Mouse (Mus musculus) ES-E14 (cell line): ENCODE measurements at regions not wholly inside any gene's neighbourhood (a gene's known extent, or its start where the extent isn't known, plus 50 kb on each side); places are given as distances from the start of the nearest gene placed in this dataset.

ENCODE experiments used
- DNase-seq: peaks from one replicate; pipeline ENCODE4 v3.0.0-alpha.2; 2013; ENCODE audit warnings: low read depth, low spot score
- H3K27ac ChIP-seq: 2 replicates; pipeline ENCODE4 v1.5.1; 2012; ENCODE audit warnings: low read depth, mild to moderate bottlenecking, low read length, moderate library complexity, mixed read lengths; ENCODE audit not compliant: poor library complexity, insufficient read depth, severe bottlenecking
- H3K36me3 ChIP-seq: 2 replicates; pipeline ENCODE4 v1.6.1; 2012; ENCODE audit warnings: mild to moderate bottlenecking, low read length, moderate library complexity, mixed read lengths; ENCODE audit not compliant: control insufficient read depth, poor library complexity, insufficient read depth, severe bottlenecking
- H3K4me1 ChIP-seq, 2 experiments: fragments of 150-350 bp in 1 of 2; sonication (generic) in 1 of 2; 2 replicates each; pipeline ENCODE4 v1.6.1; 2012; ENCODE audit warnings: low read length in 2 of 2, mild to moderate bottlenecking in 1 of 2, mixed read lengths in 1 of 2; ENCODE audit not compliant: control insufficient read depth in 2 of 2, insufficient read depth in 2 of 2, poor library complexity in 1 of 2
- H3K4me3 ChIP-seq, 2 experiments: fragments of 150-350 bp in 1 of 2; sonication (generic) in 1 of 2; 2 replicates each; pipeline ENCODE4 v1.5.1; 2012; ENCODE audit warnings: low read length in 2 of 2, low read depth in 1 of 2, mild to moderate bottlenecking in 1 of 2, mixed read lengths in 1 of 2; ENCODE audit not compliant: insufficient read depth in 1 of 2, poor library complexity in 1 of 2, severe bottlenecking in 1 of 2
- H3K9ac ChIP-seq: 2 replicates; pipeline ENCODE4 v1.6.1; 2012; ENCODE audit warnings: low read depth, mild to moderate bottlenecking, low read length, mixed read lengths; ENCODE audit not compliant: poor library complexity, insufficient read depth, severe bottlenecking
- H3K9me3 ChIP-seq: fragments of 150-350 bp; sonication (generic); 2 replicates; pipeline ENCODE4 v1.6.1; 2012; ENCODE audit warnings: low read depth, mild to moderate bottlenecking, low read length; ENCODE audit not compliant: control insufficient read depth, insufficient read depth
- CHD2 ChIP-seq: IDR thresholded peaks from 2 replicates; pipeline ENCODE4 v1.6.1; 2014; ENCODE audit warnings: mild to moderate bottlenecking, low read depth, low read length, inconsistent platforms
- HCFC1 ChIP-seq: IDR thresholded peaks from 2 replicates; pipeline ENCODE4 v1.6.1; 2012; ENCODE audit warnings: low read length, inconsistent platforms, borderline replicate concordance; ENCODE audit not compliant: insufficient read depth
- MAFK ChIP-seq: IDR thresholded peaks from 2 replicates; pipeline ENCODE4 v1.6.1; 2014; ENCODE audit warnings: mild to moderate bottlenecking, low read depth, low read length, inconsistent platforms; ENCODE audit not compliant: insufficient read depth
- ZC3H11A ChIP-seq: IDR thresholded peaks from 2 replicates; pipeline ENCODE4 v1.6.1; 2012; ENCODE audit warnings: low read depth, mild to moderate bottlenecking, inconsistent platforms, low read length, borderline replicate concordance
- ZNF384 ChIP-seq: IDR thresholded peaks from 2 replicates; pipeline ENCODE4 v1.6.1; 2012; ENCODE audit warnings: low read depth, low read length, inconsistent platforms
- in situ Hi-C, 2 experiments: fragments of 600-800 bp; cut with MboI; formaldehyde crosslinking; loops; one replicate each; pipeline ENCODE4 v1.15.1; 2025; ENCODE audit warnings: low sequenced_read_pairs in 2 of 2, inconsistent platforms in 1 of 2; ENCODE audit not compliant: unreplicated experiment in 2 of 2

- in situ Hi-C loops = no loop called here
- no peak for DNase-seq
- Histone ChIP-seq H3K9ac (no peak overlapping the region), H3K36me3 (no peaks in the 10 kb centered on the region), H3K4me1 (peaks cover 0 to 5% of the 10 kb centered on the region in 2 experiments; a peak in 2 of 4 replicates), H3K9me3 (no peaks in the 10 kb centered on the region), H3K4me3 (no peak overlapping the region), H3K27ac (no peak overlapping the region)
- TF ChIP-seq CHD2 (no peak), ZC3H11A (no peak), HCFC1 (no peak), ZNF384 (no peak), MAFK (no peak)
Observed at GRCm38 (mm10) chr1:88752332-88752731, 50.3 kb upstream of the Arl4c start.

GRCm38 (mm10) chr1:88756658-88757057 lies 54.6 kb upstream of the Arl4c start:
- H3K27ac ChIP-seq = no peak overlapping the region
- H3K36me3 ChIP-seq = no peaks in the 10 kb centered on the region
- DNase-seq = peak; percentile 72
- in situ Hi-C loops = no loop called here
- H3K4me1 ChIP-seq = peaks cover 0 to 9% of the 10 kb centered on the region in 2 experiments; a peak in 2 of 4 replicates
- no peak for TF ChIP-seq HCFC1
- peak; percentile 51; the same call in 1 of the 2 replicates for TF ChIP-seq ZC3H11A
- TF ChIP-seq ZNF384 = no peak
- TF ChIP-seq CHD2 = no peak
- 0 out of 2 replicates have a peak, but pooled peaks have one; percentile 17 for TF ChIP-seq MAFK
- no peak overlapping the region for H3K9ac ChIP-seq
- H3K9me3 ChIP-seq = no peaks in the 10 kb centered on the region
- H3K4me3 ChIP-seq = no peak overlapping the region

GRCm38 (mm10) chr1:88757162-88757561 lies 55.1 kb upstream of the Arl4c start:
- DNase-seq = no peak
- no peak for TF ChIP-seq MAFK
- Histone ChIP-seq H3K27ac (no peak overlapping the region), H3K9ac (no peak overlapping the region), H3K4me3 (no peak overlapping the region), H3K4me1 (peaks cover 0 to 9% of the 10 kb centered on the region in 2 experiments; a peak in 2 of 4 replicates), H3K9me3 (no peaks in the 10 kb centered on the region), H3K36me3 (no peaks in the 10 kb centered on the region)
- in situ Hi-C loops = no loop called here

GRCm38 (mm10) chr1:88757746-88758145 lies 55.7 kb upstream of the Arl4c start:
- peaks cover 0 to 7% of the 10 kb centered on the region in 2 experiments; a peak in 2 of 4 replicates for H3K4me1 ChIP-seq
- H3K9ac ChIP-seq = no peak overlapping the region
- TF ChIP-seq HCFC1 (no peak), ZC3H11A (no peak), CHD2 (no peak), MAFK (no peak), ZNF384 (no peak)
- in situ Hi-C loops = no loop called here
- no peak for DNase-seq
- H3K9me3 ChIP-seq = no peaks in the 10 kb centered on the region
- no peak overlapping the region for H3K4me3 ChIP-seq
- H3K27ac ChIP-seq = no peak overlapping the region
- no peaks in the 10 kb centered on the region for H3K36me3 ChIP-seq

- Histone ChIP-seq H3K4me1 (peaks cover 0 to 7% of the 10 kb centered on the region in 2 experiments; a peak in 2 of 4 replicates), H3K36me3 (no peaks in the 10 kb centered on the region), H3K27ac (peak overlapping the region; percentile 58; the same call in 1 of the 2 replicates), H3K9ac (peak overlapping the region; percentile 71), H3K9me3 (no peaks in the 10 kb centered on the region), H3K4me3 (peak overlapping the region; percentile 5 to 12; a peak in 2 of 4 replicates)
- in situ Hi-C loops = no loop called here
- peak; percentile 63 for DNase-seq
- TF ChIP-seq HCFC1 (no peak), MAFK (peak; percentile 82)
Observed at GRCm38 (mm10) chr1:88760643-88761042, 58.6 kb upstream of the Arl4c start.
